Mouse (Mus musculus): Measurements from ENCODE around the gene Prpf40a.

The Prpf40a gene

GRCm38 (mm10) chr2:53105408-53105807 is 85.7 kb downstream of the Prpf40a start:
- no peak for DNase-seq (ENCODE audit: low spot score)

DNA sequence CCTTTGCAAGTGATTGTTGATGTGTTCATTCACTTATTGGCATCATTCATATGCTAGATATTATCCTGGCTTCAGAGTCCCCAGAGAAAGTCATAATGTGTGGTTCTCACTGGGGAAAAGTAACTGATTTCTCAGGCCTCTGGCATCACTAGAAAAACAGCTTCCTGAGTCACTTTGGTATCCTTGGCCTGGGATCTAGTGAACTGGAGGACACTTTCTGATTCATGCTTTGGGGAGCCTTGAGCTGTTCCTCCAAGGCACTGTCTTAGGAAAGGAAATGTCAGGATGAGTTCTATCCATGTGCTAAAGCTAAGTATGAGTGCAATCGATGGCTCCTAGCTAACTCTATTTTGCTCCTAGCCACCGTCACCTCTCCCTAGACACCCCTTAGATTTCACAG is 88.2 kb downstream of the Prpf40a start:
- no peak for DNase-seq (ENCODE audit: low spot score)

GRCm38 (mm10) chr2:53101885-53102740 is 89.0 kb downstream of the Prpf40a start:
- DNase-seq (ENCODE audit: low spot score) = no peak

- no peak for DNase-seq (ENCODE audit: low spot score)
Observed at GRCm38 (mm10) chr2:53100093-53100492, 91.0 kb downstream of the Prpf40a start.

- no peak for DNase-seq (ENCODE audit: low spot score)
Observed at GRCm38 (mm10) chr2:53095489-53095888, 95.6 kb downstream of the Prpf40a start.

DNA sequence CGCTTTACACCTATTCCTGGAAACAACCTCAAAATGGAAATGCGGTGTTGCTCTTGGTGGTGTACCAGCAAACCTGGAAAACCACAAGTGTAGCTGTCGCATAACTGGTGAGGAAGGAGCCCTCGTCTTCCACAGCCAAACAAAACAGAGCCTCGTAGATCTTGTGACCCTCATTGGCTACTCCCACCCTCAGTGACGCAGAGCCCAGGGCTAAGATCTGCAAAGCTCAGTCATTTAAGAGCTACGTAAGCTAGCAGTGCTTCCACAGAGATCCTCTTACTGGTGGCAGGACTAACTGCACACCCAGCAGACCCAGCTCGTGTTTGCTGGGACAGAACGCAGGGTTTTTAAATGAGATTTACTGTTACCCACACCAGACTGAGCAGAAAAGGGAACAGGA is 96.1 kb downstream of the Prpf40a start:
- no peak for DNase-seq (ENCODE audit: low spot score)

- DNase-seq (ENCODE audit: low spot score) = no peak
Observed at GRCm38 (mm10) chr2:53088744-53089143, 102.3 kb downstream of the Prpf40a start.

DNA sequence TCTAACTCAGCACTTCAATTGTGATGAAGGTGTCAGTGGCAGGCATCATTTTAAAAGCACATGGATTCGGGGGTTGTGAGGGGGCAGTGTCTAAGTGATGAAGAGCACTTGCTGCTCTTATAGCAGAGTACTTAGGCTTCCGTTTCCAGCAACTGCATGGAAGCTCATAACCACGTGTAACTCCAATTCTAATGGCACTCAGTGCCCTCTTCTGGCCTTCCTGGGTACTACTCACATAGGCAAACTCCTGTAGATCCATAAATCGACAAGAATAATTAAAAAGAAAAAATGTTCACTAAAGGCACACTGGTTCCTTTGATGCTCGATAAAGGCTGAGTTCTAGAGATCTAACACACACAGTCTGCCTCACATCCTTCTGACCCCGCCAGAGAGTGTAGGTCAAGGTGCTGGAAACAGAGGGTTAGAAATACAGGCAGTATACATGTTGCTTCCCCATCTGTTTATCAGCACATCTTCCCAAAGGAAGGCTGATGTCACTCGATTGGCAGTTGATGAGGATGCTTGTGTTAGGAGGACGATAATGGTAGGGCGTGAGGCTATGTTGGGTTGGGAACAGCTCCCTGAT is 105.4 kb downstream of the Prpf40a start:
- DNase-seq (ENCODE audit: low spot score) = peak; percentile 7

Data from c-Kit-positive CD71-positive TER-119-positive erythroid progenitor cells, embryonic 14.5 days (primary cell).